Mouse (Mus musculus) mouse embryonic stem cell (cell line): Measurements from ENCODE around the gene Eif4a3.
"Not testable (repeated sequence)": the region's sequence is repeated elsewhere in the genome, so short reads cannot be mapped to it uniquely, and the experiment has no call there.

Experiments used
- in situ Hi-C, 2 experiments: fragments of 300-500 bp; cut with MboI; formaldehyde crosslinking; loops; 1 replicate in 1 of 2; 3 replicates in 1 of 2; pipeline ENCODE4 v1.14.3; 2019 to 2020; ENCODE audit warnings: low sequenced_read_pairs in 2 of 2, low pct_unique_long_range_greater_than_20kb in 1 of 2, mixed read lengths in 1 of 2; ENCODE audit not compliant: unreplicated experiment in 1 of 2

Gene Eif4a3

DNA sequence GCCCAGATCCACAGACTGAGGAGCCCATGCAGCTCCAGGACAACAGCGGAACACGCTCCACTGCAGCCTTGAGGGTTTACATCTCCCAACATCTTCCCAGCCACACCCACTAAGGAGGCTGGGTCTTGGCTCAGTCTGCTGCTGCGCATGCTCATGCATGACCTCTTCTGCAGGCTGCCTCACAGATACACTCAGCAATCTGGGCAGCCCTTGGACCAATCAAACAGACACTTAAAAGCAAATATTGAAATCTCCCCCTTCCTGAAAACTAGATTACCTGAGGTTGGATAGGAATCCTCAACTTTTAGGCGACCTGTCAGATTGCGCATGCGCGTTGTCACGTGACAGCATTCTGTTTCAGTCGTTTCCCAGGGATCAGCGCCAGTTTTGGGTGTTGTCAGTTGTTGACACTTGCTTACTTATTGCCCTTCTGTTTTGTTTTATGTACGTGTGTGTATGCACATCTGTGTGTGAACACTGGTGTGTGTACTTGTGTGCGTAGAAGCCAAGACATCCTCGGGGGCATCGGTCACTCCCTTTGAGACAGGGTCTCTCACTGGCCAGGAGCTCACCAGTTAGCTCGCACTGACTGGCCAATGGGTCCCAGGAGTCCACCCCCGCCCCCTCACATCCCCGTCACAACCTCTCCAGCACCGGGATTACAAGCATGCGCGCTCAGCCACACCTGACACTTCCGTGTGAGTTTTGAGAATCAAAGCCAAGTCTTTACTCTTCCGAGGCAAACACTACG is 41.1 kb downstream of the Eif4a3 start:
- in situ Hi-C loops: no loop called here

DNA sequence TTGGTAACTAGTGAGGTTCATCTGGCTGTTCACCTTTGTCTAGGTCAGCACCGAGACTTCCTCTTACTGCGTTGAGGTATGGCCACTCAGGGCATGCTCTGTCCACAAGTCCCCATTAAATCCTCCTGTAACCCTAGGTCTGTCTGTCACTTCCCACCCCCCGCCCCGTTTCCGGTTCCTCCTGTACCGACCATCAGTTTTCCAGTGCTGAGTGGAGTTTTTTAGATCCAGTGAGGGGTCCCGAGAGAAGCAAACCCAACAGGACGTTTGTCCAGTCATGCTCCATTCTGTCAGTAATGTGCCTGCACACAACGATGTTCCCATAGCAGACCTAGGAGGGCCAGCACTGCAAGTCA is 41.7 kb downstream of the Eif4a3 start:
- in situ Hi-C loops: no loop called here

DNA sequence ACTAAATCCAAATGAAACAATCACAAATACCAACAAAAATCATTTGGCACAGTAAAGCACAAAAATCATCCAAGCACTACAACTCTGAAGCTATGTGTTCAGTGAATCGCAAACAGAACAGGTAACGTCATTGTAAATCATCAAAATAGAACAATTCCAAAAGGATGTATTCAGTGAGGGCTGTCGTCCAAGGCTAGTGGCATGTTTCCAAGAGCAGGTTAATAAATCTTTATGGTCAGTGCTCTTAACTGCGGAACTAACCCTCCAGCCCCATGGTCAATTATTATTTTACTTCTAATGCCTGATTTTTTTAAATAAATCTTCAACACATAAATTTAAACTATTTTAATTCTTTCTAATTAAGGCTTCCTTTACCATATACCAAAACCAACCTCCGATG is 43.3 kb downstream of the Eif4a3 start:
- in situ Hi-C loops: not testable (repeated sequence)

DNA sequence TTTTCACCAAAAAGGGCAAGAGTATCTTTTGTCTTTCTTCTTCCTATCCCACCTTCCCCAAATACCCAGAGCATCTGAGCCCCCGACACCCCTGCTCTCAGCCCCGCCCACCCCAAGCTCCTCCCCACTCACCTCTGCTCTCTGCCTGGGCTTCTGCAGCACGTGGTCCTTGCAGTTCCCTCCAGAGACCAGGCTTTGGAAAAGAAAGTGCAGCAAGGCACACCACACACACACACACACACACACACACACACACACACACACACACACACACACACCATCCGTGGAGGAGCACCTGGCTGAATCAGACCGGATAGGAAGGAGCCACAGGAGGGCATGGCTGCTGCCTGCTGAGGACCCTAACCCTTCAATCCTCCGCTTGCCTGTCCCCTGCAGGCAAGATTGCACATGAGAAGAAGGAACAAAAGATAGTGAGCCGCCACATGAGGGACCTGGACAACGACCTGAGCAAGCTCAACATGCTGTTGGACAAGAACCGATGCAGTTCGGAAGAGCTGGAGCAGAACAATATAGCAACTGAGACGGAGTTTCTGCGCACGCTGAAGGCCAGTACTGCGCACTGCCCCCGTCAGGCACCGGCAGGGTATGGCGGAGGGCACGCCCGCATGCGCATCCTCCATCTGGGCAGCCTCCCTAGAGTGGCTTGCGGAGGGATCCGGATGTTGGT is 46.9 kb downstream of the Eif4a3 start:
- in situ Hi-C loops: no loop called here

DNA sequence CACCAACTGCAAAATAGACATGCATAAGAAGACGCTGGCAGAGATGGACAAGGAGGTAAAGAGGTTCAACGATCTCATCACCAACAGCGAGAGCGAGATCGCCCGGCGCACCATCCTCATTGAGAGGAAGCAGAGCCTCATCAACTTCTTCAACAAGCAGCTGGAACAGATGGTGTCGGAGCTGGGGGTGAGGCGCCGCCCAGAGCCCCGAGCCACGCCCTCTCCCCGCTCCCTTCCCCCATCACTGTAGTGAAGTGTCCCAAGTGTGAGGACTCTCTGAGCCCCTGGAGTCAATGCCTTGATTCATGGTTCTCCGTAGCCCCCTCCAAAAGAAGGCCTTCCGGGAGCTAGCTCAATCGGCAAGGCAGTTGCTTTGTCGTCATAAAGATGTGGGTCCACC is 48.9 kb downstream of the Eif4a3 start:
- in situ Hi-C loops: no loop called here

DNA sequence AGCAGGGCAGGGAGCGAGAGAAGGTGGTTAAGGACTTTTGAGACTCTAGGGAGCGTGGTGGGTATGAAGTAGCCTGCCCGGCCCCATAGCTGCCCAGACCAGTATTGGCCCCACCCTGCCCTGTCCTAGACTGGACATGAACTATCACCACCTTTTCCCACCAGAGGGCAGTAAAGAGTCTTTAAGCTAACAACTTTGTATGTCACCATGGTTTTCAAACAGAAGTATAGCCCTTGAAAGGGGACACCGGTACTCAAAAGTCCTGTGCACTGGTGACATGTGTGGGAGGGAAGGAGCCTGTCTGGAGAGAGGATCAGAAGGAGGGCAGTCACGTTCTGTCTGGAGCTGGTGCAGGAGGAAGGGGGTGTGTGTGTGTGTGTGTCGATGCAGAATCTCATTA is 50.9 kb downstream of the Eif4a3 start:
- in situ Hi-C loops: no loop called here

DNA sequence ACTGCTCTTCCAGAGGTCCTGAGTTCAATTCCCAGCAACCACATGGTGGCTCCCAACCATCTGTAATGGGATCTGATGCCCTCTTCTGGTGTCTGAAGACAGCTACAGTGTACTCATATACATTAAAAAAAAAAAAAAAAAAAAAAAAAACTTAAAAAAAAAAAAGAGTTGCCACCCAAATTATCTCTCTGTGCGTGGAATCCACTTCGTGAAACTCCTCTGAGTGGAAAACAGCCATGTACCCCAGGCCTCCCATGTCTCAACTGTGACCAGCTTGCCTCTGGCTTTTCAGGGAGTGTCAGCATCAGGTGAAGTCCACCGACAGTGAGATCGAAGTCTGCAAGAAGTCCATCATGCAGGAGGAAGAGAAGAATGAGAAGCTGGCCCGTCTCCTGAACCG is 54.3 kb downstream of the Eif4a3 start:
- in situ Hi-C loops: not testable (repeated sequence)

DNA sequence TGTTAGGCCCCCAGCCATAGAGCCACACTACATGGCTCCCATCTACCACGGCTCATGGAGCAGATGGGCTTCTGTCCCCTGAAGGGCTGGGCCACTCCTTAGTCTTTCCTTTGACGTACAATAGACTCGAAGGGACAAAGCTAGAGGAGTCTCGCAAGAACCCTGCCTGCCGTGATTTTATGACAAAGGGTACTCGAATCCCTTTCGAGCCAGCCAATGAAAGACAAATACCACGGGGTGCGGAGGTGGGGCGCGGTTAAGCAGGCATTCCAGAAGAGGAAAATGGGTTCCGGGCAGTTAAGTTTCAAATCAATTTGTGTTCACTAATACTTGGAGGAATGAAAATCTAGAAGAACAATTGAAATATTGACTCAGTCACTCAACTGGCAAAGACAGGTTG is 60.4 kb downstream of the Eif4a3 start:
- in situ Hi-C loops: no loop called here
